Mouse (Mus musculus) mature B cell (primary cell): Measurements from ENCODE around the gene Cd200r1.

Source experiments
- in situ Hi-C: fragments of 300-500 bp; cut with MboI; formaldehyde crosslinking; loops from 2 replicates; pipeline ENCODE4 v1.14.3; 2019

The Cd200r1 gene

GRCm38 (mm10) chr16:44765555-44766319 is at the start of gene Cd200r1:
TSS of gene Cd200r1 (plus strand) at chr16:44765736.
- in situ Hi-C loops, result no loop called here

- in situ Hi-C loops, result no loop called here
These were observed 49.0 kb upstream of the Cd200r1 start for GRCm38 (mm10) chr16:44716305-44717140.

DNA sequence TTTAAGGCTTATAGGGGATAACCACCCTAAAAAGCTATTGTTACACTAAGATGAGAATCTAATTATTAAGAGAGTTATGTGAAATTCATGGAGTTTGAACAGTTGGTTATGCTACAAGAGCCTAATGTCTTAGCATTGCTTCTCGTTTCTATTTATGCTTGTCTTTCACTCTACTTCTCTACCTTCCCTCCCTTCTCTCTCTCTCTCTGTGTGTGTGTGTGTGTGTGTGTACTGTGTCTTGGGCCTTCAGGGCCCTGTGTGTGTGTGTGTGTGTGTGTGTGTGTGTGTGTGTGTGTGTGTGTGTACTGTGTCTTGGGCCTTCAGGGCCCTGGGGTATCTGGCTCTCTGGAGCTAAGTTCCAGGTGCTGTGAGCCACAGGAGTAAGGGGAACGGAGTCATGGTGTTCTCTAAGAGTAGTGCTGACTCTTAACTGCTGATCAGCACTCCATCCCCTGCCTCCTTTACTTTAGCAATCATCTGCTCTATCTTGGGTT is 48.3 kb upstream of the Cd200r1 start:
- in situ Hi-C loops, result no loop called here

- in situ Hi-C loops, result no loop called here
These were observed 47.7 kb upstream of the Cd200r1 start for GRCm38 (mm10) chr16:44717838-44718237.

DNA sequence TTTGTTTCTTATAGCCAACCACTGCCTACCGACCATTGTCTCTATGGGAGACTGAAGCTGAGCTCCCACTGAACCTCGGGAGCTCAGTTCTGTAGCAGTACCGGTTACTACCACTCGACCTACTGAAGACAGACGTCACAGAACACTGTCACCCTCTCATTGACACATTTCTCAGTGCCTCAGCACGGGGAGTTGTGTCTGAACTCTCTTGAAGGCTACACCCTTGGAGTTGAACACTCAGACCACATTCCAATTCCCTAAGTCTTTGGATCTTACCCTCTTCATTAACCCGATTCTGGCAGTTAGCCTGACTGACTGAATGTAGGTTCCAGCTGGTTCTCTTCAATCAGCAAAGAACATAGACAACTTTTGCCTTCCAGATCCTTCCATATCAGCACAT is 46.2 kb upstream of the Cd200r1 start:
- in situ Hi-C loops, result no loop called here

GRCm38 (mm10) chr16:44720518-44720917 is 45.0 kb upstream of the Cd200r1 start:
- in situ Hi-C loops, result no loop called here

GRCm38 (mm10) chr16:44722666-44723065 is 42.9 kb upstream of the Cd200r1 start:
- in situ Hi-C loops, result no loop called here

DNA sequence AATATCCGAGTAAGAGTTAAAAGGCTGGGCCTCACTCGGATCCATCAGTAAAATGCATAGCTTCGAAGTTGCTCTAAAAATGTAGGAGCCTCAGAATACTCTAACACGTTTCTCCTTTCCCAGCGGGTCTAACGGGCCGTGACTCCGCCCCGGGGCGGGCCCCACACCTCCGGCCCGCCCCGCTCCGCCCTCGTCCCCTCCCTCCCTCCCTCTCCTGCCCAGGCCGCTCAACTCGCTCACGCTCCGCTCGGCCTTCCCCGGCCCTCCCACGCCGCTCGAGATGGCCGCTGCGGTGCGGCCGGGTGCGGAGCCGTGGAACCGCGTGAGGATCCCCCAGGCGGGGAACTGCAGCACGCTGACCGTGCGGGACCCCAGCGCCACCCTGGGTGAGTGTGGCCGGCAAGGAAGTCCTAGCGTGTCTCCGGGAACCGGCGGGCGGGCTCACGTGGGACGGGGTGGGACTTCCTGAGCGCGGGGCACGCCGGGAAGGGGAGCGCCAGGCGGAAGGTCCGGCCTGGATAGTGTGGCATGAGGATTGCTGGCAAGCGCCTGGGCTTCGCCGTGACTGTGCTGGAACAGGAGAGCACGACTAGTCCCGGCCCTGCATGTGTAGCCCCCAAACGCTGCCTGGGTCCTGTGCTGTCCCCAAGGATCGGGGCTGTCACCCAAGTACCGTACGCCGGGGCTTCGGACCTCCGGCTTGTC is 41.3 kb upstream of the Cd200r1 start, which contains the start of gene Nepro:
Gene Nepro (plus strand): TSS at position 219 of the 705 bp plus-strand sequence.
- in situ Hi-C loops, result no loop called here

- in situ Hi-C loops, result no loop called here
These were observed 40.7 kb upstream of the Cd200r1 start for GRCm38 (mm10) chr16:44724847-44725246.

DNA sequence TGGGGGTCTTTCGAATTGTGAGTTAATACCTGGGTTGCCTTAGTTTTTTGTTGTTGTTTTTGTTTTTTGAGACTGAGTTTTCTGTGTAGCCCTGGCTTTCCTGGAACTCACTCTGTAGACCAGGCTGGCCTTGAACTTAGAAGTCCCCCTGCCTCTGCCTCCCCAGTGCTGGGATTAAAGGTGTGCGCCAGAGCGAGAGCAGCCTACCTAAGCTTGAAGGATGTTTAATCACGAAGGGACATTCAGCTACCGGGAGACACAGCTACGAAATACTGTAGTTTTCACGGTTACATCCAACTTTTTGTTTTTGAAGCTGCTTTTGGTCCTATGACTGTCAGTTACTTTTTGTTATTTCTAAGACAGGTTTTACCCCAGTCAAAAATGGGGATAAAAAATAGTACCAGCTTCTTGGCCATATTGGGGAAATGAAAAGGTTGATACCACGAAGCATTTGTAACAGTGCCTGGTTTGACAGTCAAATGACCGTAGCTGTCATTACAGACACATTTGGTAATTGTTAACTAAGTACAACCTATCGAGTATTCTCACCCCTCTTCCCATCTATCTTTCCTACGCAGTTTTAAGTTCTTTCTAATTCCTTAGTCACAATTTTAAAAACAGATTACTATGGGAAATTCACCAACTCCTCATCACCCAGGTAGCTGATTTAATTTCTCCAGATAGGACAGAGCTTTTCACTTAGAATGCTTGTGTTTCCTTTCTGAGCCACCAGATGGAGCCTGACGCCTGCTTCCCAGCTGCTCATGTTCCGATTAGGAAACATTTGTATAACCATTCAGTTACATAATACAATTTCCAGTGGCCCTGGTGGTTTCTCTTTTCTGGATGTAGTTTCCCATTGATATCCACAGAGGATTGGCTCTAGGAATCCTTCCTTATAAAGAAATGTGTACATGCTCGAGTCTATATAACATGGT is 40.0 kb upstream of the Cd200r1 start:
- in situ Hi-C loops, result no loop called here

DNA sequence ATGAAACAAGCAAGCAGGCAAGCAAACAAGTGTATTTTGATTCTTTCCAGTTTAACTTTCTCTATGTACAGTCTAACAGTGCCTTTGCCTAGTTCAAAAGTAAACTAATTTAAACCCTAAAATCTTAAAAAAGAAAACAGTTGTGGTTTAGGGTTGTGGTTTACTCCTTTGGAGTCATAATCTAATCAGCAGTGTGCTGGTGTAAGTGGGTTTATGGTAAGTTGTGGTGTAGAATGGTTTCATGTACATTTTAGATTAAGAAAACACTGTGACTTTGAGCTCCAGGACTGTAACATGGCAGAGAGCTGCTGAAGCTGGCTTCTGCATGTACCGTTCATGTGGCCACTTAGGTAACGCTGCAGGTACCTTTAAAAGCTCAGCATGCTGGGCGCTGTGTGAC is 38.0 kb upstream of the Cd200r1 start:
- in situ Hi-C loops, result no loop called here

GRCm38 (mm10) chr16:44734059-44734458 is 31.5 kb upstream of the Cd200r1 start:
- in situ Hi-C loops, result no loop called here

DNA sequence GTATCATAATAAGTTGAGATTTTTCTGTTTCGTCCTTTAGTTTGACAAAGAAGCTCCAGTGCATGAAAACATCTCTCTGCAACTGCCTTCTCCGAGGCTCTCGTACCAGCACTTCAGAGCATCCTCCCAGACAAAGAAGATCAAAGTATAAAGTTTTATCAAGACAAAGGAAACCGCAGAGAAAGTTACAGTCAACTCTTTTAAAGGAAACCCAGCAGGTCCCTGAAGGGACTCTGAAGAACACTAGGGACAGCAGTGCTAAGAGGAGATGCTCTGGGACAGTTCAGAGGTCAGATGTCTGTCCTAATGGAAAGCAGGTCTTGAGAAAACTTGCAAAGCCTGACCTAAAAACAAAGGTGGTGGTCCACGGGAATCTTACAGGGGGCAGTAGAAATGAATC is 29.9 kb upstream of the Cd200r1 start:
- in situ Hi-C loops, result no loop called here

- in situ Hi-C loops, result no loop called here
These were observed 29.4 kb upstream of the Cd200r1 start for GRCm38 (mm10) chr16:44736118-44736517.

GRCm38 (mm10) chr16:44742753-44743152 is 22.8 kb upstream of the Cd200r1 start:
- in situ Hi-C loops, result no loop called here

GRCm38 (mm10) chr16:44745471-44745865 is 20.1 kb upstream of the Cd200r1 start:
- in situ Hi-C loops, result no loop called here

DNA sequence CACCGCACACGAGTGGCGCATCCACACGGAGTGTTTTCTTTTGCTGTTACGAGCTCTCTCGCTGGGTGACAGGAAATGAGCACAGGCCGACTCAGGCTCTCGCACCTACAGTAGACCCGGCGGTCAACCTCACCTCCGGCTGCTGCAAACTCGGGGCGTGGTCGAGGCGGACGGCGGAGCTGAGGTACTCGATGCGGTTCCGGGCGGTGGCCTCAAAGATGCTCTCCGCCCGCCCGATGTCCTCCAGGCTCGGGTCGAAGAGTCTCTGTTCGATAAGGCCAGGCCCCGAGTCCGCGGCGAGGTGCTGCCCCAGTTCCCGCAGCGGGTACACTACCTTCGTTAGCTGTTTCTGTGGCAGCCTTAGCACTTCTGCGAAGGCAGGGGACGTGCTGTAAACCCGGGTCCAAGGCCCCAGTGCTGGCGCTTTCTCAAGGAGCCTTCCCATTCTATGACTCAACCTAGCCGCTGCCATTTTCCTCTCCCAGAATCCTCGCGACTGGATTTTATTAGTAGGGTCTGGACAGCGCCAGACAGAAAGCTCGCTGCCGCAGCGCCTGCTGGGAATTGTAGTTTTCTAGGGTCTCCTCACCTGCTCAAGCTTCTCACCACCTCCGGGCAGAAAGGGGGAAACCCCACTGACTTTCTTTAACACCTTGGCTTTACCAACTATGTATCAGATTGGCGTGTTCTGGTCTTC is 19.5 kb upstream of the Cd200r1 start, which contains the start of gene Gtpbp8:
Gene Gtpbp8 (minus strand): TSS at position 498 of the 697 bp plus-strand sequence.
- in situ Hi-C loops, result no loop called here

GRCm38 (mm10) chr16:44748007-44748406 is 17.5 kb upstream of the Cd200r1 start:
- in situ Hi-C loops, result no loop called here

- in situ Hi-C loops, result no loop called here
These were observed 7.8 kb upstream of the Cd200r1 start for GRCm38 (mm10) chr16:44757700-44758099.

DNA sequence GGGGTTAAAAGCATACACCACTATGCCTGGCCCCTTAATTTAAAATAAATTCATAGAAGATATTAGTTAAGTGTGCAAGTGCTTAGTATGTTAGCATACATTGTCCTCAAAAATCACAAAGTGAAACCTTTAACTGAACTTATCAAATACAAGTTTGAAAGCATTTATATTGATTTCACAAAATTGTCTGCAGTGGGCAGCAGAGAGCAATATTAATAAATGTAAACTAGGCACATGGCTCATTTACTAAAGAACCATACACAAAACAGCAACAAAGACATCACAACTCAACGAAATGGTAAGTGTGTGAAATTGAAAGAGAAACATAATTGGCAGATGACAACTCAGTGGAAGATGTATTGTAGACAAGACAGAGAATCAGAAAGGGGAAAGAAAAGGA is 3.7 kb upstream of the Cd200r1 start:
- in situ Hi-C loops, result no loop called here
